In the genomic region with DNA sequence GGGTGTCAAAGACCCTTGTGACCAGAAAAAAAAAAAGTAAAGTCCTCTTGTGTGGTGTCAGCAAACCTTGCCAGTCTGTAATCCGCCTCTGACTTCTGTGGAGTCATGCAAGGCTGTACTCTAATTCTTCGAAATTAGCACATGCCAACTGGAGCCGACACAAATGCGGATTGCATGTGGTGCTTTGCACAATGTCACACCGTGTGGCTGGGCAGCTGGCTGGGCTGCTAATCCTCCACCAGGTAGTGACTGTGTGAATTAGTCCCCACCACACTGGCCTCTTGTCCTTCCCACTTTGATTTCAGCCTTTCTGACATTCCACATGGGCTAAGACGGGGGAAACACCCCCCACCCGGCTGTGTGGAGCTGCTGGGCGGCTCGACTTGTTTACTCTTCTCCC, we compare ENCODE assay signal across 17 mouse cellular contexts. TPM values are rescaled to one million over a fixed set of nuclear protein-coding genes. Genes with fewer than 3 reads are reported as not detected.
DNase-seq lines count a peak whose midpoint lies in the region; ATAC-seq lines count a peak whose summit lies in the region.
"Had no signal": no experiment of that assay in that cellular context is flagged by ENCODE, and none has a peak within 500 bp of the region (broad histone marks: within the 10 kb centered on the region; RNA-seq: fewer than 3 reads in every experiment).

No protein-coding gene starts in this region.

- DNase-seq in forebrain, embryonic 14.5 days (ENCODE audit: low spot score) = peak; percentile 47
- DNase-seq in embryonic facial prominence, embryonic 14.5 days (ENCODE audit: low spot score) = peak; percentile 35
- peak; percentile 80 for DNase-seq in retina, postnatal 1 day
- DNase-seq in urinary bladder, postnatal 25 days (ENCODE audit: low spot score) = no peak
- no peak for DNase-seq in urinary bladder, adult 18-20 months (ENCODE audit: low spot score in 2 of 2)
- DNase-seq: cerebellum, postnatal 36 days; heart, postnatal 4 days; layer of hippocampus, adult 9-11 months; lung, adult 2 months; right cerebral cortex, postnatal 14 days; thymus, postnatal 14 days had no signal

- H3K9me3 ChIP-seq in forebrain, embryonic 14.5 days (replicated peaks; ENCODE audit: control insufficient read depth, low read length) = no peaks in the 10 kb centered on the region
- H3K9me3 ChIP-seq in forebrain, embryonic 12.5 days = no peaks in the 10 kb centered on the region
- H3K9me3 ChIP-seq in midbrain, embryonic 13.5 days = no peaks in the 10 kb centered on the region
- H3K9me3 ChIP-seq in midbrain, embryonic 15.5 days = no peaks in the 10 kb centered on the region
- no peaks in the 10 kb centered on the region for H3K9me3 ChIP-seq in embryonic facial prominence, embryonic 14.5 days (ENCODE audit: control insufficient read depth, low read length)
- H3K9me3 ChIP-seq: megakaryocyte, embryonic 14.5 days; neural tube, embryonic 13.5 days had no signal

- no peak overlapping the region for H3K4me2 ChIP-seq in forebrain, embryonic 14.5 days (ENCODE audit: low read length)
- H3K4me2 ChIP-seq in forebrain, embryonic 12.5 days = no peak overlapping the region
- H3K4me2 ChIP-seq in midbrain, embryonic 13.5 days (replicated peaks) = no peak overlapping the region
- H3K4me2 ChIP-seq in midbrain, embryonic 15.5 days = no peak overlapping the region
- H3K4me2 ChIP-seq in embryonic facial prominence, embryonic 14.5 days (ENCODE audit: low read depth, low read length) = no peak overlapping the region
- H3K4me2 ChIP-seq: neural tube, embryonic 13.5 days had no signal

- no peaks in the 10 kb centered on the region for H3K36me3 ChIP-seq in forebrain, embryonic 14.5 days (ENCODE audit: control insufficient read depth, insufficient read depth, low read length)
- H3K36me3 ChIP-seq in forebrain, embryonic 12.5 days (replicated peaks) = no peaks in the 10 kb centered on the region
- H3K36me3 ChIP-seq in midbrain, embryonic 13.5 days = no peaks in the 10 kb centered on the region
- H3K36me3 ChIP-seq in midbrain, embryonic 15.5 days (replicated peaks) = no peaks in the 10 kb centered on the region
- no peaks in the 10 kb centered on the region for H3K36me3 ChIP-seq in embryonic facial prominence, embryonic 14.5 days (ENCODE audit: control insufficient read depth, insufficient read depth, low read length)
- H3K36me3 ChIP-seq: neural tube, embryonic 13.5 days had no signal

- H3K27me3 ChIP-seq in forebrain, embryonic 14.5 days (replicated peaks; ENCODE audit: control insufficient read depth, insufficient read depth, low read length) = no peaks in the 10 kb centered on the region
- H3K27me3 ChIP-seq in forebrain, embryonic 12.5 days = peaks cover 24% of the 10 kb centered on the region
- H3K27me3 ChIP-seq in midbrain, embryonic 13.5 days = peaks cover 7% of the 10 kb centered on the region; the same call in 1 of the 2 replicates
- H3K27me3 ChIP-seq in midbrain, embryonic 15.5 days (replicated peaks) = no peaks in the 10 kb centered on the region
- H3K27me3 ChIP-seq in embryonic facial prominence, embryonic 14.5 days (replicated peaks; ENCODE audit: control insufficient read depth, insufficient read depth, low read length) = no peaks in the 10 kb centered on the region
- H3K27me3 ChIP-seq: neural tube, embryonic 13.5 days had no signal

- H3K4me3 ChIP-seq in forebrain, embryonic 14.5 days (ENCODE audit: low read depth, low read length) = no peak overlapping the region
- no peak overlapping the region for H3K4me3 ChIP-seq in forebrain, embryonic 12.5 days (replicated peaks)
- no peak overlapping the region for H3K4me3 ChIP-seq in midbrain, embryonic 13.5 days (replicated peaks)
- no peak overlapping the region for H3K4me3 ChIP-seq in midbrain, embryonic 15.5 days
- no peak overlapping the region for H3K4me3 ChIP-seq in embryonic facial prominence, embryonic 14.5 days (ENCODE audit: low read depth, low read length)
- H3K4me3 ChIP-seq: neural tube, embryonic 13.5 days had no signal

- peaks cover 19% of the 10 kb centered on the region for H3K4me1 ChIP-seq in forebrain, embryonic 14.5 days (ENCODE audit: control insufficient read depth, insufficient read depth, low read length)
- H3K4me1 ChIP-seq in forebrain, embryonic 12.5 days = peaks cover 42% of the 10 kb centered on the region
- peaks cover 36% of the 10 kb centered on the region for H3K4me1 ChIP-seq in midbrain, embryonic 13.5 days (replicated peaks)
- H3K4me1 ChIP-seq in midbrain, embryonic 15.5 days = peaks cover 28% of the 10 kb centered on the region
- peaks cover 24% of the 10 kb centered on the region for H3K4me1 ChIP-seq in embryonic facial prominence, embryonic 14.5 days (ENCODE audit: control insufficient read depth, insufficient read depth, low read length)

- 20% methylated on average over 9 of the region's 9 CpGs for WGBS in forebrain, embryonic 14.5 days
- WGBS in forebrain, embryonic 12.5 days = 27% methylated on average over 9 of the region's 9 CpGs
- 27% methylated on average over 9 of the region's 9 CpGs for WGBS in midbrain, embryonic 13.5 days
- 25% methylated on average over 9 of the region's 9 CpGs for WGBS in midbrain, embryonic 15.5 days
- WGBS in embryonic facial prominence, embryonic 14.5 days = 34% methylated on average over 9 of the region's 9 CpGs

- ATAC-seq in forebrain, embryonic 14.5 days = peak; percentile 24; the same call in 1 of the 2 replicates
- ATAC-seq in forebrain, embryonic 12.5 days (ENCODE audit: low FRiP score) = no peak
- ATAC-seq in midbrain, embryonic 13.5 days = no peak
- no peak for ATAC-seq in midbrain, embryonic 15.5 days (replicated peaks)
- ATAC-seq in embryonic facial prominence, embryonic 14.5 days (ENCODE audit: low read depth) = no peak

- H3K27ac ChIP-seq in forebrain, embryonic 14.5 days (ENCODE audit: low read depth, low read length) = no peak overlapping the region; the same call in 1 of the 2 replicates
- H3K27ac ChIP-seq in forebrain, embryonic 12.5 days = no peak overlapping the region
- 0 out of 2 replicates have a peak overlapping the region, but pooled peaks have one; percentile 48 for H3K27ac ChIP-seq in midbrain, embryonic 13.5 days
- no peak overlapping the region for H3K27ac ChIP-seq in midbrain, embryonic 15.5 days
- H3K27ac ChIP-seq in embryonic facial prominence, embryonic 14.5 days (replicated peaks; ENCODE audit: low read depth, low read length) = no peak overlapping the region
- H3K27ac ChIP-seq: neural tube, embryonic 13.5 days had no signal

- no peak overlapping the region for H3K9ac ChIP-seq in forebrain, embryonic 14.5 days (ENCODE audit: low read length)
- H3K9ac ChIP-seq in forebrain, embryonic 12.5 days = no peak overlapping the region
- H3K9ac ChIP-seq in midbrain, embryonic 13.5 days (replicated peaks) = no peak overlapping the region
- H3K9ac ChIP-seq in midbrain, embryonic 15.5 days = no peak overlapping the region
- peak overlapping the region; percentile 49 for H3K9ac ChIP-seq in embryonic facial prominence, embryonic 14.5 days (ENCODE audit: low read depth, low read length)
- H3K9ac ChIP-seq: neural tube, embryonic 13.5 days had no signal

RNA-seq across cellular contexts. Expression of a gene that starts 6.1 kb away (rescaled TPM):
- 3.7 and 4.2 TPM in 2 replicates for polyA plus RNA-seq in forebrain, embryonic 14.5 days (2014; fragmentation: Nextera tagmentation; extraction: Ambion mirVana)
- 4.4 and 5.1 TPM in 2 replicates for polyA plus RNA-seq in forebrain, embryonic 12.5 days (2016; fragmentation: Nextera tagmentation; extraction: Ambion mirVana)
- polyA plus RNA-seq in midbrain, embryonic 13.5 days (2015; fragmentation: Nextera tagmentation; extraction: Ambion mirVana) = 2.9 and 3.4 TPM in 2 replicates
- polyA plus RNA-seq in midbrain, embryonic 15.5 days (2015; fragmentation: Nextera tagmentation; extraction: Ambion mirVana) = 5.5 and 5.6 TPM in 2 replicates
- 5.9 and 7.8 TPM in 2 replicates for polyA plus RNA-seq in embryonic facial prominence, embryonic 14.5 days (2014; fragmentation: Nextera tagmentation; extraction: Ambion mirVana)

RNA-seq across cellular contexts. Expression of a gene that starts 28.5 kb away (rescaled TPM):
- 32.4 and 37.5 TPM in 2 replicates for polyA plus RNA-seq in forebrain, embryonic 14.5 days (2014; fragmentation: Nextera tagmentation; extraction: Ambion mirVana)
- polyA plus RNA-seq in forebrain, embryonic 12.5 days (2016; fragmentation: Nextera tagmentation; extraction: Ambion mirVana) = 42.6 and 43.1 TPM in 2 replicates
- 33.0 and 33.2 TPM in 2 replicates for polyA plus RNA-seq in midbrain, embryonic 13.5 days (2015; fragmentation: Nextera tagmentation; extraction: Ambion mirVana)
- polyA plus RNA-seq in midbrain, embryonic 15.5 days (2015; fragmentation: Nextera tagmentation; extraction: Ambion mirVana) = 27.3 and 31.2 TPM in 2 replicates
- polyA plus RNA-seq in embryonic facial prominence, embryonic 14.5 days (2014; fragmentation: Nextera tagmentation; extraction: Ambion mirVana) = 33.8 and 40.3 TPM in 2 replicates

RNA-seq across cellular contexts. Expression of a gene that starts 42.0 kb away (rescaled TPM):
- polyA plus RNA-seq in forebrain, embryonic 14.5 days (2014; fragmentation: Nextera tagmentation; extraction: Ambion mirVana) = not detected in 2 replicates
- 0.27 TPM in 1 of 2 replicates, not detected in the other for polyA plus RNA-seq in forebrain, embryonic 12.5 days (2016; fragmentation: Nextera tagmentation; extraction: Ambion mirVana)
- 0.54 TPM in 1 of 2 replicates, not detected in the other for polyA plus RNA-seq in midbrain, embryonic 13.5 days (2015; fragmentation: Nextera tagmentation; extraction: Ambion mirVana)
- polyA plus RNA-seq in midbrain, embryonic 15.5 days (2015; fragmentation: Nextera tagmentation; extraction: Ambion mirVana) = 0.45 and 0.89 TPM in 2 replicates
- 0.38 TPM in 1 of 2 replicates, not detected in the other for polyA plus RNA-seq in embryonic facial prominence, embryonic 14.5 days (2014; fragmentation: Nextera tagmentation; extraction: Ambion mirVana)
- polyA plus RNA-seq: C2C12; lung, adult 2 months had no signal

Comparison
In these comparisons a context has a peak if more than half of its experiments do, and no peak if none do; other contexts are left out.
1. DNase-seq: peak in forebrain, embryonic 14.5 days (single experiment), embryonic facial prominence, embryonic 14.5 days (single experiment) and retina, postnatal 1 day (single experiment); none in urinary bladder, postnatal 25 days (single experiment) and urinary bladder, adult 18-20 months (0 of 2).